Mouse (Mus musculus) hindbrain, embryonic 11.5 days (tissue): ENCODE measurements around the gene Rps6ka2. TPM values are rescaled to one million over a fixed set of nuclear protein-coding genes. Genes with fewer than 3 reads are reported as not detected.

Experiments used
- ATAC-seq: fragments of 200-750 bp; cut with Nextera tagmentation; 2 replicates; pipeline ENCODE4 v1.8.0; 2017; ENCODE audit warnings: mild to moderate bottlenecking, moderate TSS enrichment, moderate library complexity; ENCODE audit not compliant: low FRiP score
- DNase-seq: peaks from one replicate; pipeline ENCODE4 v3.0.0-alpha.2; 2015; ENCODE audit warnings: low spot score
- H3K27ac ChIP-seq: fragments of 300-500 bp; sonication (generic); 2 replicates; pipeline ENCODE4 v1.5.1; 2014; ENCODE audit warnings: mild to moderate bottlenecking, low read depth, low read length
- H3K27me3 ChIP-seq: fragments of 300-500 bp; sonication (generic); 2 replicates; pipeline ENCODE4 v1.6.1; 2014; ENCODE audit warnings: mild to moderate bottlenecking, low read length, moderate library complexity, mixed read lengths; ENCODE audit not compliant: control insufficient read depth, insufficient read depth
- H3K36me3 ChIP-seq: fragments of 300-500 bp; sonication (generic); 2 replicates; pipeline ENCODE4 v1.6.1; 2014; ENCODE audit warnings: mild to moderate bottlenecking, low read length, moderate library complexity, mixed read lengths; ENCODE audit not compliant: control insufficient read depth, insufficient read depth
- H3K4me1 ChIP-seq: fragments of 300-500 bp; sonication (generic); replicated peaks from 2 replicates; pipeline ENCODE4 v1.6.1; 2014; ENCODE audit warnings: low read length, mixed read lengths; ENCODE audit not compliant: control insufficient read depth, insufficient read depth
- H3K4me2 ChIP-seq: fragments of 300-500 bp; sonication (generic); replicated peaks from 2 replicates; pipeline ENCODE4 v1.6.1; 2014; ENCODE audit warnings: mild to moderate bottlenecking, low read depth, low read length
- H3K4me3 ChIP-seq: fragments of 300-500 bp; sonication (generic); 2 replicates; pipeline ENCODE4 v1.5.1; 2014; ENCODE audit warnings: low read depth, low read length
- H3K9ac ChIP-seq: fragments of 300-500 bp; sonication (generic); 2 replicates; pipeline ENCODE4 v1.6.1; 2014; ENCODE audit warnings: low read depth, low read length
- H3K9me3 ChIP-seq: fragments of 300-500 bp; sonication (generic); 2 replicates; pipeline ENCODE4 v1.6.1; 2016; ENCODE audit warnings: low read length; ENCODE audit not compliant: control insufficient read depth
- WGBS: fragments of 180-500 bp; shearing (Covaris S2); extraction: QIAGEN DNeasy Blood & Tissue Kit; methylation state at CpG from one replicate; pipeline ENCODE4 v1.1.7; 2014; 5-methylcytosine and 5-hydroxymethylcytosine counted together
- polyA plus RNA-seq: library from polyadenylated mRNA; unstranded; fragments of >200 nt; fragmentation: Nextera tagmentation; extraction: Ambion mirVana; gene quantifications from 2 replicates; pipeline ENCODE4 v1.2.1, GENCODE M21; 2014

The Rps6ka2 gene
- polyA plus RNA-seq, 1 experiment from 2014 or later, result 22.5 TPM

DNA sequence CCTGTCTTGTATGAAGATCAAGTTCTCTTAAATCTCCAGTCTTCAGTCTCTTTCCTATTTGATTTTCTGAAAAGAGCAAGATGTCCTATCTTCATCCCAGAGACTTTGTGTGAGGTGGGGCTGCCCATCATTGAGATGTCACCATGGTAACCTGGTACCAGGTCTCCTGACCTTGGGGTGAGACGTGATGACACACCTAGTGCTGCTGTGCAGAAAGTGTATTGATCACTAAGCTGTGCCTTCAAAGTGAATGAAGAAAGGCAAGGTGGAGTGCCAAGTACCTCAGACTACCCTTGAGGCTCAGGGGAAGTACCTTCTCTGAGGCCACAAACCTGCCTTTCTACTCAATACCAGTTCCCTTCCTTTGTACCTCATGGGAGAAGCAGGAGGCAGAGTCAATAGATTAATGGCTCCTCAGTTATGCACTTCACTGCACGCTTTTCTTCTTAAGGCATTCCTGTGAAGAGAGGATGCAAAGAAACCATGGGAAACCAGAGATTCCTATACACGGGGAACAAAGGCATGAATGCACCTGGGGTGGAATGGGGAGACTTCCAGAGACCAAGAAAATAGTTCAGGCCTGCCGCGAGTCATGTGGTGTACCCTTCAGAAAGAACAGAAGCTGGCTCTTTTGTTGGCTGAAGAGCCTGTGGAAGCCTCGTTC, 77.1 kb downstream of the Rps6ka2 start:
- no peak for ATAC-seq
- WGBS, result 51% methylated on average over 6 of the region's 6 CpGs

DNA sequence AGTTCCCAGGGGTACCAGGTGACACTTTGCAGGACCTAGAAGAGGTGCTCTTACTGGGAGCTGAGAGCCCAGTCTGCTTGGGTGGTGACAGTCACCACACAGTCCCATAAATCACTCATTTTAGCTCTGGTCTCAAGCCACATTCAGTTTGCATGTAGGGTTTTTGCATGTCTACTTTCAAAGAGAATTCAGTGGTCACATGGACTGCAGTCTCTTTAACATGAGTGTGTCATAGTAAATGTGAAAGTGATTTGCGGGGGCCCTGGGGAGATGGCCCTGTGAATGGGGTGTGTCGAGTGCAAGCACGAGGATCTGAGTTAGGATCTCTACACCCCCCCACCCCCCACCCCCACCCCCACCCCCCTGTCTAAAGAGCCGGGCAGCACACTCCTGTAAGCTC, 80.5 kb downstream of the Rps6ka2 start:
- Histone ChIP-seq H3K27ac (no peak overlapping the region), H3K27me3 (no peaks in the 10 kb centered on the region), H3K4me2 (no peak overlapping the region), H3K4me1 (no peaks in the 10 kb centered on the region), H3K9ac (no peak overlapping the region), H3K9me3 (no peaks in the 10 kb centered on the region), H3K4me3 (no peak overlapping the region), H3K36me3 (no peaks in the 10 kb centered on the region)
- ATAC-seq (no peak), DNase-seq (no peak)
- WGBS, result 73% methylated on average over 4 of the region's 4 CpGs

More for the DNA sequence above, 77.1 kb downstream of the Rps6ka2 start:
- H3K4me3 ChIP-seq, result no peak overlapping the region
- DNase-seq, result no peak
- no peak overlapping the region for H3K9ac ChIP-seq
- no peaks in the 10 kb centered on the region for H3K9me3 ChIP-seq
- H3K27me3 ChIP-seq, result no peaks in the 10 kb centered on the region
- H3K4me1 ChIP-seq, result no peaks in the 10 kb centered on the region
- H3K4me2 ChIP-seq, result no peak overlapping the region
- no peak overlapping the region for H3K27ac ChIP-seq
- no peaks in the 10 kb centered on the region for H3K36me3 ChIP-seq

DNA sequence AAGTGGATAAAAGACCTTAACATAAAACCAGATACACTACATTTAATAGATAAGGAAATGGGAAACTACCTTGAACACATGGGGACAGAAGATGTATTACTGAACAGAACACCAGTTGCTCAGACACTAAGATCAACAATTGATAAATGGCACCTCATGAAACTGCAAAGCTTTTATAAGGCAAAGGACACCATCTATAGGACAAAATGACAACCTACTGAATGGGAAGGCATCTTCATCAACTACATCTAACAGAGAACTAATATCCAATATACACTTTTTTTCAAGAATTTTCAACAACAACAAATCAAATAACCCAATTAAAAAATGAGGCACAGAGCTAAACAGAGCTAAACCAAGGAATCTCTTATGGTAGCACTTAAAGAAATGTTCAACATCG, 87.3 kb downstream of the Rps6ka2 start:
- ATAC-seq (no peak), DNase-seq (no peak)
- Histone ChIP-seq H3K4me3 (no peak overlapping the region), H3K27me3 (no peaks in the 10 kb centered on the region), H3K4me1 (no peaks in the 10 kb centered on the region; the same call in 1 of the 2 replicates), H3K9ac (no peak overlapping the region), H3K9me3 (no peaks in the 10 kb centered on the region), H3K36me3 (no peaks in the 10 kb centered on the region), H3K4me2 (no peak overlapping the region), H3K27ac (no peak overlapping the region)
- WGBS, result 88% methylated on average over 1 of the region's 1 CpGs

DNA sequence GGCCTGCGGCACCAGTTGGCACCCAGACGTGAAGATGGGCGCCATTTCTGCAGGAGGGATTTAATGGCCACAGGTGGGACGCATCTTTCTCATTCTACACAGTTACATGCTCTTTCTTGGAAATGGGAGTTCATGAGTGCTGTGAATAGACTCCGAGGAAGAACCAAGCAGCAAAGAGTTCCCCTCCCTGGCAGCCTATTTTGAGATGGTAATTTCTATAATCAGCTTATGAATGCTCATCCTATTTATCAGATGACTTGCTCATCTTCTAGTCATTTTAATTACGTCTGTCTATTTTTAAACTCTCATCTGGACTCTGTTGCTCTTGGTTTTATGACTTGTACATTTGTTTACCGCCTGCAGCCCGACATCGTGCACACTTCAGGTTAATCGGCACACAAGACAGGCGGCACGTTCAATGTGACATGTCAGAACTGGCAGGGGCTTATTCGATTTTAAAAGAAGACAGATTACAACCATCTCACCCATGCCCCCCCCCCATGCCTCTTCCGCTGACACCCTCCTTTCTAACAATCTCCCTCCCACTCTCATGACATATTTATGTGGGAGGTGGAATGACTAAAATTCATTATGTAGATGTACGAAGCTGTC, 88.9 kb downstream of the Rps6ka2 start:
- no peaks in the 10 kb centered on the region; the same call in 1 of the 2 replicates for H3K4me1 ChIP-seq
- DNase-seq, result no peak
- 90% methylated on average over 15 of the region's 15 CpGs for WGBS

DNA sequence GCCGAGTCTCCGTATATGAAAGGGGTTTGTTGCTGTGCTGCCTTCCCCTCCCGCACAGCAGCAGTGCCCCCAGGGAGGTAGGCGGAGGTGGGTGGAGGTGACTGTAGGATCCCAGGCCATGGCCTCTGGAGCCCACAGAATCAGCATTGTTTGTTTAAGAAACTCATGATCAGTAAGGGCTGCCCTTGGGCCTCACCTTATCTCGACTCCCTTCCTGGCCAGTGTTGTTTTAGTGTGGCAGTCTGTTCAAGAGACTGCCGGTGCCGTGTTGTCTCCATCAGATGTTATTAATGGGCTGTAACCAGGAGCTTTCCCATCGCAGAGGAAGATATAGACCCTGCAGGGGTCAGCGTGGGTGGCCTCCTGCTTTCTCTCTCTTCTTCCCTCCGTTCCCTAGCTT, 90.4 kb downstream of the Rps6ka2 start:
- 49% methylated on average over 10 of the region's 10 CpGs for whole genome bisulfite sequencing
- no peak overlapping the region for H3K27ac ChIP-seq

More for the DNA sequence above, 88.9 kb downstream of the Rps6ka2 start:
- H3K9me3 ChIP-seq, result no peaks in the 10 kb centered on the region
- no peaks in the 10 kb centered on the region for H3K27me3 ChIP-seq
- no peaks in the 10 kb centered on the region for H3K36me3 ChIP-seq
- no peak for ATAC-seq
- H3K4me2 ChIP-seq, result no peak overlapping the region
- H3K9ac ChIP-seq, result no peak overlapping the region
- no peak overlapping the region for H3K4me3 ChIP-seq
- no peak overlapping the region for H3K27ac ChIP-seq

DNA sequence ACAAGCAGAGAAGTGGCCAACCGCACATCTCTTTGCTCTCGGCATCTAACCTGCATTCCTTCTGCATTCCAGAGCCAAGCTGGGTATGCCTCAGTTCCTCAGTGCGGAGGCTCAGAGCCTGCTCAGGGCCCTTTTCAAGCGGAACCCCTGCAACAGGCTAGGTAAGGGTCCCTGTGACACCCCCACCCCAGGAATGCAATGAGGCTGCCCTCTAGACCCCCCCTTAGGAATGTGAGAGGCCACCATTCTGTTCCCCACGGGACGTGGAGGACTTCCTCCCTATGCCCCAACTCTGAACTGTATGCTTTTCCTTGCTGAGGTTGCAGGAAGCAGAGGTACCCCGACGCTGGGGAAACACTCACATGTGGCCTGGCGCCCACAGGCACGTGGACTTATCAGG, 92.1 kb downstream of the Rps6ka2 start:
- no peak for ATAC-seq

More for the DNA sequence above, 90.4 kb downstream of the Rps6ka2 start:
- H3K4me2 ChIP-seq, result no peak overlapping the region
- no peaks in the 10 kb centered on the region for H3K9me3 ChIP-seq
- H3K9ac ChIP-seq, result no peak overlapping the region
- no peak for ATAC-seq
- no peaks in the 10 kb centered on the region for H3K36me3 ChIP-seq
- no peaks in the 10 kb centered on the region; the same call in 1 of the 2 replicates for H3K4me1 ChIP-seq
- no peaks in the 10 kb centered on the region for H3K27me3 ChIP-seq
- DNase-seq, result no peak
- no peak overlapping the region for H3K4me3 ChIP-seq

DNA sequence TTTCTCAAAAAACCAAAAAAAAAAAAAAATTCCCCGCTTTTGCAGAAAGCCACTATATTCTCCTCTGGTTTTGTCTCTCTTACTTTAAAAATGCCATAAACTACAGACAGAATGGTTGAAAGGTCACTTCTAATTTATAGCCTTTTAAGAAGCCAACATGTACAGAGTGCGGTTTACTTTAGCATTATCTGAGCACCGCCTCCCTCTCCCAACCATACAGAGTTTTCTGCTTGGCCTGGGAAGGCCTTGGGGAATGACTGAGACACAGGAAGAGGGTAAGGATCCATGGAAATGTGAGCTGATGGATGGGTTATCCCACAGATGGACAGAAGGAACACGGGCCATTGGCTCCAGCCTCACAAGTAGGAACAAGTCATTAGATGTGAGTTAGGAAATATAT, 92.7 kb downstream of the Rps6ka2 start:
- ATAC-seq (no peak), DNase-seq (no peak)
- WGBS, result 91% methylated on average over 4 of the region's 4 CpGs
- Histone ChIP-seq H3K9ac (no peak overlapping the region), H3K4me3 (no peak overlapping the region), H3K27ac (no peak overlapping the region), H3K27me3 (no peaks in the 10 kb centered on the region), H3K9me3 (no peaks in the 10 kb centered on the region), H3K4me1 (no peaks in the 10 kb centered on the region; the same call in 1 of the 2 replicates), H3K4me2 (no peak overlapping the region), H3K36me3 (no peaks in the 10 kb centered on the region)

More for the DNA sequence above, 92.1 kb downstream of the Rps6ka2 start:
- Histone ChIP-seq H3K27ac (no peak overlapping the region), H3K9ac (no peak overlapping the region), H3K9me3 (no peaks in the 10 kb centered on the region), H3K4me2 (no peak overlapping the region), H3K36me3 (no peaks in the 10 kb centered on the region), H3K27me3 (no peaks in the 10 kb centered on the region), H3K4me3 (no peak overlapping the region), H3K4me1 (no peaks in the 10 kb centered on the region; the same call in 1 of the 2 replicates)
- WGBS, result 29% methylated on average over 10 of the region's 10 CpGs
- peak; percentile 30 for DNase-seq

DNA sequence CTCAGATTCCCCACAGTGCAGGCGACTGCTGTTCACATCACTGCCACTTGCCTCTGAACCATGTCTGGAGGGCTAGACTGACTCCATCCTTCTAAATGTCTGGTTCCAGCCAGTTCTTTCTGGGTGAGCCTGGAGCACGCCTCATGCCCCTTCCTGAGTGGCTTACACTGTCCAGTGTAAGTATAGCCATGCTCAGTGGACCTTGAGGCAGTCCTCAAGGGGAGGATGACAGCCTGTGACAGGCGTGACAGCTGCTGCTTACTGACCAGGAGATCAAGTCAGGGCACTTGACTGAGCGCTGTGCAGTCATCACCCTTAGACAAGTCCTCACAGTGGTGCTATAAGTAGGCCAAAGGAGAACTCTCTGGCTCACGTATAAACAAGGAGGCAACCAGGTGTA, 94.7 kb downstream of the Rps6ka2 start:
- Histone ChIP-seq H3K27ac (no peak overlapping the region), H3K27me3 (no peaks in the 10 kb centered on the region), H3K9me3 (no peaks in the 10 kb centered on the region), H3K36me3 (no peaks in the 10 kb centered on the region), H3K4me2 (no peak overlapping the region), H3K9ac (no peak overlapping the region), H3K4me3 (no peak overlapping the region), H3K4me1 (no peaks in the 10 kb centered on the region; the same call in 1 of the 2 replicates)
- DNase-seq (no peak), ATAC-seq (no peak)
- 80% methylated on average over 5 of the region's 5 CpGs for WGBS

DNA sequence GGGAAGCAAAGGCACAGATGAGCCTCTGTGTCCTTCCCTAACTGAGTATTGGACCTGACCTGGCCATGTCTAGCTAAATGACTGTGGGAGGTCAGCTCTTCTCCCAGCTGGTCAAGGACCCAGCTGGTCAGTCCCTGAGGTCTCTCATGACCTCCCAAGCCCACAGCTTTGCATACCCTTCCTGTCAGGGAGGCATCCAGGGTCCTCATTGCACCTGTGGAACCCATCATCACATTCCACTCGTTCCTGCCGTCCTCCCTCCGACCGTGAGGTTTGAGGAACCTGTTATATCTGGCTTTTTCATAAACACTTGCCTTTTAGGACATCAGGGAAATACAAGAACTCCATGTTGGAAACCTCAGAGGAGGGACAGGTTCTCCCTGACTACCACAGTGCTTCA, 95.4 kb downstream of the Rps6ka2 start:
- Histone ChIP-seq H3K27me3 (no peaks in the 10 kb centered on the region), H3K27ac (no peak overlapping the region), H3K9me3 (no peaks in the 10 kb centered on the region), H3K4me3 (no peak overlapping the region), H3K9ac (no peak overlapping the region), H3K4me2 (no peak overlapping the region), H3K4me1 (no peaks in the 10 kb centered on the region; the same call in 1 of the 2 replicates), H3K36me3 (no peaks in the 10 kb centered on the region)
- DNase-seq (no peak), ATAC-seq (no peak)
- 90% methylated on average over 4 of the region's 4 CpGs for WGBS
